Comparison of ENCODE assay signal across 15 mouse cellular contexts in the genomic region with DNA sequence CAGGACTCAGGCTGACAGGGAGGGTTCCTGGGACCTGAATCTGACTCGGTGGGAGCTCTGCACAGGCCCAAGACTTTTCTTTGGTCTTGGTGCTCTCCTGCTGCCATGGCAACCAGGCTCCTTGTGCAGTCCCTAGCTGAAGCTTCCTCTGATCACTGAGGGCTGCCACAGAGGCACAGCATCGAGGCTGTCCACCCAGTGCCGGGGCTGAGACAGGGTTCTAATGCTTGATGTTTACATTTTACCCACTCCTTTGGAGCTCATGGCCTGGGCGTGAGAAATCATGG. TPM values are rescaled to one million over a fixed set of nuclear protein-coding genes. Genes with fewer than 3 reads are reported as not detected.
DNase-seq lines count a peak whose midpoint lies in the region; ATAC-seq and TF ChIP-seq lines count a peak whose summit lies in the region.
"Had no signal": no experiment of that assay in that cellular context is flagged by ENCODE, and none has a peak within 500 bp of the region (broad histone marks: within the 10 kb centered on the region; RNA-seq: fewer than 3 reads in every experiment).

No protein-coding gene starts in this region.

- DNase-seq in cerebellum, adult 11-12 months, result peak; percentile 52
- no peak for DNase-seq in cerebellum, postnatal 36 days
- no peak for DNase-seq in layer of hippocampus, adult 2 months (ENCODE audit: low spot score in 2 of 2)
- DNase-seq in layer of hippocampus, adult 18-20 months (ENCODE audit: low spot score in 2 of 2), result no peak
- no peak for DNase-seq in hindbrain, embryonic 14.5 days (ENCODE audit: low spot score)
- DNase-seq: adrenal gland, postnatal 14 days; liver, postnatal 0 days had no signal

- H3K27ac ChIP-seq in layer of hippocampus, adult 2 months, result peak overlapping the region; percentile 97
- peak overlapping the region; percentile 39; the same call in 1 of the 2 replicates for H3K27ac ChIP-seq in hindbrain, embryonic 14.5 days
- H3K27ac ChIP-seq in olfactory bulb, adult 2 months (ENCODE audit: insufficient read depth, low read depth, low read length), result 0 out of 2 replicates have a peak overlapping the region, but pooled peaks have one; percentile 4
- H3K27ac ChIP-seq in kidney, embryonic 14.5 days (ENCODE audit: low read depth, low read length), result no peak overlapping the region
- H3K27ac ChIP-seq: kidney, postnatal 0 days had no signal

- TF ChIP-seq POLR2A in olfactory bulb, adult 2 months (IDR thresholded peaks at IDR 0.05; ENCODE audit: insufficient read depth, low read depth, low read length), result no peak

- H3K4me1 ChIP-seq in hindbrain, embryonic 14.5 days (replicated peaks; ENCODE audit: control insufficient read depth, insufficient read depth, low read length), result peaks cover 74% of the 10 kb centered on the region
- H3K4me1 ChIP-seq in olfactory bulb, adult 2 months (ENCODE audit: control insufficient read depth, insufficient read depth, low read length), result peaks cover 73% of the 10 kb centered on the region
- H3K4me1 ChIP-seq in kidney, embryonic 14.5 days (ENCODE audit: control insufficient read depth, insufficient read depth, low read length), result peaks cover 41% of the 10 kb centered on the region

- ATAC-seq in hindbrain, embryonic 14.5 days (ENCODE audit: low FRiP score), result no peak
- no peak for ATAC-seq in inflammation-experienced regulatory T-cells, adult 6 months
- no peak for ATAC-seq in kidney, embryonic 14.5 days (ENCODE audit: low FRiP score, low TSS enrichment)
- ATAC-seq: liver, postnatal 0 days had no signal

- H3K4me2 ChIP-seq in hindbrain, embryonic 14.5 days (replicated peaks), result no peak overlapping the region
- H3K4me2 ChIP-seq in kidney, embryonic 14.5 days (replicated peaks; ENCODE audit: low read depth, low read length), result no peak overlapping the region
- H3K4me2 ChIP-seq: embryonic facial prominence, embryonic 12.5 days had no signal

- WGBS in hindbrain, embryonic 14.5 days, result 25% methylated on average over 4 of the region's 4 CpGs
- 20% methylated on average over 4 of the region's 4 CpGs for WGBS in olfactory bulb, adult 2 months
- WGBS in kidney, embryonic 14.5 days, result 50% methylated on average over 4 of the region's 4 CpGs

- peaks cover 21% of the 10 kb centered on the region for H3K36me3 ChIP-seq in hindbrain, embryonic 14.5 days (replicated peaks; ENCODE audit: control insufficient read depth, insufficient read depth)
- H3K36me3 ChIP-seq in kidney, embryonic 14.5 days (ENCODE audit: control insufficient read depth, insufficient read depth, low read length), result peaks cover 7% of the 10 kb centered on the region

- H3K9me3 ChIP-seq in hindbrain, embryonic 14.5 days (ENCODE audit: control insufficient read depth, low read length), result no peaks in the 10 kb centered on the region
- H3K9me3 ChIP-seq in kidney, embryonic 14.5 days (ENCODE audit: control insufficient read depth, low read length), result no peaks in the 10 kb centered on the region
- H3K9me3 ChIP-seq: embryonic facial prominence, embryonic 12.5 days; megakaryocyte, embryonic 14.5 days had no signal

- peak overlapping the region; percentile 16; the same call in 1 of the 2 replicates for H3K9ac ChIP-seq in hindbrain, embryonic 14.5 days
- no peak overlapping the region for H3K9ac ChIP-seq in kidney, embryonic 14.5 days (ENCODE audit: low read depth, low read length)
- H3K9ac ChIP-seq: liver, postnatal 0 days had no signal

- TF ChIP-seq CTCF in layer of hippocampus, adult 2 months (conservative IDR thresholded peaks at IDR 0.05), result no peak
- TF ChIP-seq CTCF in olfactory bulb, adult 2 months (IDR thresholded peaks at IDR 0.05; ENCODE audit: insufficient read depth, low read depth, low read length), result no peak

- no peak overlapping the region for H3K4me3 ChIP-seq in layer of hippocampus, adult 2 months
- no peak overlapping the region for H3K4me3 ChIP-seq in hindbrain, embryonic 14.5 days (replicated peaks; ENCODE audit: low read length)
- no peak overlapping the region for H3K4me3 ChIP-seq in olfactory bulb, adult 2 months (ENCODE audit: insufficient read depth, low read depth, low read length)
- no peak overlapping the region for H3K4me3 ChIP-seq in kidney, embryonic 14.5 days (ENCODE audit: low read length)
- H3K4me3 ChIP-seq: embryonic facial prominence, embryonic 12.5 days had no signal

- no peaks in the 10 kb centered on the region for H3K27me3 ChIP-seq in hindbrain, embryonic 14.5 days (ENCODE audit: control insufficient read depth, insufficient read depth, low read length)
- H3K27me3 ChIP-seq in kidney, embryonic 14.5 days (ENCODE audit: control insufficient read depth, insufficient read depth, low read length), result no peaks in the 10 kb centered on the region
- H3K27me3 ChIP-seq: embryonic facial prominence, embryonic 12.5 days had no signal

RNA-seq across cellular contexts. Expression of a gene that starts 24.7 kb away (rescaled TPM):
- 100 to 1,000 TPM; 115 to 139 TPM for total RNA-seq in layer of hippocampus, adult 2 months (2021)
- 100 to 1,000 TPM; 127 to 132 TPM for total RNA-seq in layer of hippocampus, adult 18-20 months (2021)
- 92.9 and 95.5 TPM in 2 replicates for polyA plus RNA-seq in hindbrain, embryonic 14.5 days (2014; fragmentation: Nextera tagmentation; extraction: Ambion mirVana)
- polyA plus RNA-seq in olfactory bulb, adult 2 months (2012; ENCODE audit: insufficient read depth, insufficient read length, low replicate concordance, missing spikeins), result not detected in 2 replicates
- polyA plus RNA-seq in inflammation-experienced regulatory T-cells, adult 6 months (2017; shearing (Covaris generic)), result 1 to 10 TPM; 5.7 to 7.5 (median 5.9) TPM
- 23.7 and 26.6 TPM in 2 replicates for polyA plus RNA-seq in kidney, embryonic 14.5 days (2014; fragmentation: Nextera tagmentation; extraction: Ambion mirVana)

RNA-seq across cellular contexts. Expression of a gene that starts 25.6 kb away (rescaled TPM):
- not detected for total RNA-seq in layer of hippocampus, adult 2 months (2021)
- not detected for total RNA-seq in layer of hippocampus, adult 18-20 months (2021)
- polyA plus RNA-seq in hindbrain, embryonic 14.5 days (2014; fragmentation: Nextera tagmentation; extraction: Ambion mirVana), result not detected in 2 replicates
- not detected in 2 replicates for polyA plus RNA-seq in olfactory bulb, adult 2 months (2012; ENCODE audit: insufficient read depth, insufficient read length, low replicate concordance, missing spikeins)
- polyA plus RNA-seq in inflammation-experienced regulatory T-cells, adult 6 months (2017; shearing (Covaris generic)), result not detected
- polyA plus RNA-seq in kidney, embryonic 14.5 days (2014; fragmentation: Nextera tagmentation; extraction: Ambion mirVana), result not detected in 2 replicates
- total RNA-seq: left cerebral cortex, adult 8-10 months had no signal
- polyA plus RNA-seq: embryonic facial prominence, embryonic 12.5 days; heart, postnatal 0 days; kidney, postnatal 0 days; liver, postnatal 0 days had no signal

RNA-seq across cellular contexts. Expression of a gene that starts 31.7 kb away (rescaled TPM):
- 1 to 10 TPM in 1 of 2 experiments, not detected in 1; 1.2 TPM for total RNA-seq in layer of hippocampus, adult 2 months (2021)
- total RNA-seq in layer of hippocampus, adult 18-20 months (2021), result 1 to 10 TPM; 1.0 to 1.8 TPM
- 0.90 and 2.9 TPM in 2 replicates for polyA plus RNA-seq in hindbrain, embryonic 14.5 days (2014; fragmentation: Nextera tagmentation; extraction: Ambion mirVana)
- polyA plus RNA-seq in olfactory bulb, adult 2 months (2012; ENCODE audit: insufficient read depth, insufficient read length, low replicate concordance, missing spikeins), result not detected in 2 replicates
- polyA plus RNA-seq in inflammation-experienced regulatory T-cells, adult 6 months (2017; shearing (Covaris generic)), result not detected
- polyA plus RNA-seq in kidney, embryonic 14.5 days (2014; fragmentation: Nextera tagmentation; extraction: Ambion mirVana), result 2.7 and 9.9 TPM in 2 replicates

RNA-seq across cellular contexts. Expression of a gene that starts 40.9 kb away (rescaled TPM):
- total RNA-seq in layer of hippocampus, adult 2 months (2021), result 1 to 10 TPM; 1.8 to 2.2 TPM
- total RNA-seq in layer of hippocampus, adult 18-20 months (2021), result 1 to 10 TPM; 1.5 to 2.2 TPM
- polyA plus RNA-seq in hindbrain, embryonic 14.5 days (2014; fragmentation: Nextera tagmentation; extraction: Ambion mirVana), result 1.3 and 1.7 TPM in 2 replicates
- not detected in 2 replicates for polyA plus RNA-seq in olfactory bulb, adult 2 months (2012; ENCODE audit: insufficient read depth, insufficient read length, low replicate concordance, missing spikeins)
- not detected for polyA plus RNA-seq in inflammation-experienced regulatory T-cells, adult 6 months (2017; shearing (Covaris generic))
- 2.7 and 3.5 TPM in 2 replicates for polyA plus RNA-seq in kidney, embryonic 14.5 days (2014; fragmentation: Nextera tagmentation; extraction: Ambion mirVana)
- polyA plus RNA-seq: heart, postnatal 0 days had no signal

RNA-seq across cellular contexts. Expression of a gene that starts 46.0 kb away (rescaled TPM):
- 10 to 100 TPM; 18.2 to 20.7 TPM for total RNA-seq in layer of hippocampus, adult 2 months (2021)
- total RNA-seq in layer of hippocampus, adult 18-20 months (2021), result 10 to 100 TPM; 19.6 to 20.5 TPM
- polyA plus RNA-seq in hindbrain, embryonic 14.5 days (2014; fragmentation: Nextera tagmentation; extraction: Ambion mirVana), result 28.6 and 29.3 TPM in 2 replicates
- polyA plus RNA-seq in olfactory bulb, adult 2 months (2012; ENCODE audit: insufficient read depth, insufficient read length, low replicate concordance, missing spikeins), result not detected in 2 replicates
- 10 to 100 TPM; 11.3 to 17.4 (median 16.2) TPM for polyA plus RNA-seq in inflammation-experienced regulatory T-cells, adult 6 months (2017; shearing (Covaris generic))
- 31.1 and 35.8 TPM in 2 replicates for polyA plus RNA-seq in kidney, embryonic 14.5 days (2014; fragmentation: Nextera tagmentation; extraction: Ambion mirVana)
